Mouse (Mus musculus): ENCODE measurements around the gene F13a1. TPM values are rescaled to one million over a fixed set of nuclear protein-coding genes. Genes with fewer than 3 reads are reported as not detected.

F13a1 gene
- total and polyA plus RNA-seq, 3 experiments: not detected

DNA sequence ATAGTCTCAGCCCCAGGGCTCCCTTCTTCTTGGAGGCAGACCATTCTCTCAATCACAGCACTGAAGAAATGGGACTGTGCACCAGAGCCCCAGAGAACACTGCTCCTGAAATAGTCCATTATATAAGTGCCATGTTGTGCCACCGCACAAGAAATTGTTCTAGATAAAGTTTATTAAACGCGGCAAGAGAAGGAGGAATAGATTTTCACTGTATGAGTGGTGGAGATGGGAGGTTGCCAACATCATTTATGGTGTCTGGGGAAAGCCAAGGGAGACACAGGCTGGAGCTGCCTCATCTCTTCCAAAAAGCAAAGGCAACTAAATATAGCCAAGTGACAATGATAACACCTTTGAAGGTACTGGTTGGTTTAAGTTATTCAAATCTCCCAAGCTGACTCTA, 156.3 kb downstream of the F13a1 start:
- Histone ChIP-seq H3K36me3 (ENCODE audit: control insufficient read depth in 1 of 2, insufficient read depth in 2 of 2, low read length in 2 of 2) (no peaks in the 10 kb centered on the region), H3K4me3 (ENCODE audit: control insufficient read depth in 1 of 2, insufficient read depth in 1 of 2, low read depth in 2 of 2, low read length in 2 of 2) (no peak overlapping the region), H3K4me1 (ENCODE audit: control insufficient read depth in 1 of 2, insufficient read depth in 2 of 2, low read length in 2 of 2) (no peaks in the 10 kb centered on the region), H3K27me3 (ENCODE audit: control insufficient read depth in 1 of 2, insufficient read depth in 2 of 2, low read length in 2 of 2) (no peaks in the 10 kb centered on the region), H3K9ac (ENCODE audit: control insufficient read depth, low read depth, low read length, poor library complexity, severe bottlenecking) (no peak overlapping the region), H3K79me2 (ENCODE audit: control insufficient read depth, insufficient read depth, low read length, poor library complexity) (no peaks in the 10 kb centered on the region), H3K27ac (ENCODE audit: control insufficient read depth, low read depth, low read length) (no peak overlapping the region), H3K9me3 (replicated peaks; ENCODE audit: insufficient read depth, low read length) (no peaks in the 10 kb centered on the region)
- no peak for DNase-seq (ENCODE audit: low read depth, low spot score)
- TF ChIP-seq HCFC1 (IDR thresholded peaks at IDR 0.05; ENCODE audit: low read depth, low read length): no peak
- TF ChIP-seq RCOR1 (IDR thresholded peaks at IDR 0.05; ENCODE audit: low read depth, low read length): no peak
- TF ChIP-seq ELF1 (IDR thresholded peaks at IDR 0.05; ENCODE audit: low read depth, low read length): no peak
- no peak for TF ChIP-seq NRF1 (IDR thresholded peaks at IDR 0.05; ENCODE audit: insufficient read depth, low read depth, low read length, poor library complexity, severe bottlenecking)
- TF ChIP-seq E2F4 (IDR thresholded peaks at IDR 0.05; ENCODE audit: borderline replicate concordance, low read depth, low read length): no peak
- TF ChIP-seq ZMIZ1 (IDR thresholded peaks at IDR 0.05; ENCODE audit: low read depth, low read length): no peak
- no peak for TF ChIP-seq TCF12 (IDR thresholded peaks at IDR 0.05; ENCODE audit: low read depth, low read length)
- no peak for TF ChIP-seq SMC3 (IDR thresholded peaks at IDR 0.05; ENCODE audit: low read depth, low read length)
- TF ChIP-seq TBP (IDR thresholded peaks at IDR 0.05; ENCODE audit: low read depth, low read length): no peak
- no peak for TF ChIP-seq MEF2A (IDR thresholded peaks at IDR 0.05; ENCODE audit: extremely low read depth, insufficient replicate concordance, low read depth, low read length, poor library complexity, severe bottlenecking)
- TF ChIP-seq NELFE (IDR thresholded peaks at IDR 0.05; ENCODE audit: low read depth, low read length): no peak
- TF ChIP-seq EP300 (IDR thresholded peaks at IDR 0.05; ENCODE audit: low read depth in 1 of 2, low read length in 2 of 2): no peak
- no peak for TF ChIP-seq MXI1 (IDR thresholded peaks at IDR 0.05; ENCODE audit: low read depth, low read length)
- TF ChIP-seq GATA1 (IDR thresholded peaks at IDR 0.05; ENCODE audit: low read depth, low read length): no peak

DNA sequence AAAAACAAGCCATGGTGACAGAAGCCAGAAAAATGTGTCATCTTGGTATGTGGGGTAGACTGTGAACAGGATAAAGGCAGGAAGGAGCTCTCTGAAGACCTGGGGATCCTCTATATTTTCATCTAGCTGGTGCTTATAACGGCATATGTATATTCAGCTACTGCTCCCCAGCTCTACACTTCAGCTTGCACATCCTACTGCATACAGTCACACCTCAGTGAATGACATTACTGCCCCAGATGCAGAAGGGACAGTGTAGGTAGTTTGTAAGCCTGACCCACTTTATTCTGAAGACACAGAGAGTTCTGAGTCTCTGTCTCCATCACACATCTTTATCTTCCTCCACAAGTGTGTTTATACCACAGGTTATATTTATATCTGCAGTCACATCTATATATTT, 157.8 kb downstream of the F13a1 start:
- no peak for TF ChIP-seq HCFC1 (IDR thresholded peaks at IDR 0.05; ENCODE audit: low read depth, low read length)
- no peak for TF ChIP-seq ELF1 (IDR thresholded peaks at IDR 0.05; ENCODE audit: low read depth, low read length)
- TF ChIP-seq JUND (IDR thresholded peaks at IDR 0.05; ENCODE audit: low read depth, low read length): no peak
- TF ChIP-seq MXI1 (IDR thresholded peaks at IDR 0.05; ENCODE audit: low read depth, low read length): no peak
- no peak for TF ChIP-seq KAT2A (conservative IDR thresholded peaks at IDR 0.05; ENCODE audit: low read depth, low read length)
- TF ChIP-seq CTCF (IDR thresholded peaks at IDR 0.05 in 2 of 3, conservative IDR thresholded peaks at IDR 0.05 in 1 of 3; ENCODE audit: control insufficient read depth in 1 of 3, insufficient read depth in 1 of 3, low read depth in 2 of 3, low read length in 3 of 3, poor library complexity in 1 of 3, severe bottlenecking in 1 of 3): no peak
- no peak for TF ChIP-seq SMC3 (IDR thresholded peaks at IDR 0.05; ENCODE audit: low read depth, low read length)
- TF ChIP-seq ZKSCAN1 (IDR thresholded peaks at IDR 0.05; ENCODE audit: low read depth, low read length): no peak
- TF ChIP-seq ZNF384 (IDR thresholded peaks at IDR 0.05; ENCODE audit: low read depth, low read length): no peak
- no peak for TF ChIP-seq ZC3H11A (IDR thresholded peaks at IDR 0.05; ENCODE audit: low read depth, low read length)
- no peak for TF ChIP-seq E2F4 (IDR thresholded peaks at IDR 0.05; ENCODE audit: borderline replicate concordance, low read depth, low read length)
- TF ChIP-seq RCOR1 (IDR thresholded peaks at IDR 0.05; ENCODE audit: low read depth, low read length): no peak
- no peak for TF ChIP-seq MYC (IDR thresholded peaks at IDR 0.05; ENCODE audit: low read depth, low read length)
- TF ChIP-seq CHD2 (IDR thresholded peaks at IDR 0.05; ENCODE audit: low read length): no peak
- TF ChIP-seq POLR2AphosphoS2 (IDR thresholded peaks at IDR 0.05; ENCODE audit: low read length): no peak
- Histone ChIP-seq H3K4me3 (ENCODE audit: control insufficient read depth in 1 of 2, insufficient read depth in 1 of 2, low read depth in 2 of 2, low read length in 2 of 2) (no peak overlapping the region), H3K36me3 (ENCODE audit: control insufficient read depth in 1 of 2, insufficient read depth in 2 of 2, low read length in 2 of 2) (no peaks in the 10 kb centered on the region), H3K4me1 (ENCODE audit: control insufficient read depth in 1 of 2, insufficient read depth in 2 of 2, low read length in 2 of 2) (no peaks in the 10 kb centered on the region), H3K79me2 (ENCODE audit: control insufficient read depth, insufficient read depth, low read length, poor library complexity) (no peaks in the 10 kb centered on the region), H3K9me3 (replicated peaks; ENCODE audit: insufficient read depth, low read length) (no peaks in the 10 kb centered on the region), H3K27me3 (ENCODE audit: control insufficient read depth in 1 of 2, insufficient read depth in 2 of 2, low read length in 2 of 2) (no peaks in the 10 kb centered on the region), H3K27ac (ENCODE audit: control insufficient read depth, low read depth, low read length) (no peak overlapping the region), H3K9ac (ENCODE audit: control insufficient read depth, low read depth, low read length, poor library complexity, severe bottlenecking) (no peak overlapping the region)
- no peak for DNase-seq (ENCODE audit: low read depth, low spot score)
